Mouse (Mus musculus): ENCODE measurements around the gene Vwa3b.
A peak's percentile ranks its signal among the peaks of the same experiment; 100 is the strongest.

The Vwa3b gene

GRCm38 (mm10) chr1:37009880-37010279 lies 16.5 kb upstream of the Vwa3b start:
- no peak for DNase-seq (ENCODE audit: low spot score in 2 of 2)

- DNase-seq (ENCODE audit: low spot score in 2 of 2): no peak
Observed at GRCm38 (mm10) chr1:37011626-37012209, 14.7 kb upstream of the Vwa3b start.

- no peak for DNase-seq (ENCODE audit: low spot score in 2 of 2)
Observed at GRCm38 (mm10) chr1:37013006-37013405, 13.4 kb upstream of the Vwa3b start.

GRCm38 (mm10) chr1:37013687-37014086 lies 12.7 kb upstream of the Vwa3b start:
- DNase-seq (ENCODE audit: low spot score in 2 of 2): no peak

- DNase-seq (ENCODE audit: low spot score in 2 of 2): no peak
Observed at GRCm38 (mm10) chr1:37019017-37019416, 7.4 kb upstream of the Vwa3b start.

GRCm38 (mm10) chr1:37022704-37023103 lies 3.7 kb upstream of the Vwa3b start:
- no peak for DNase-seq (ENCODE audit: low spot score in 2 of 2)

GRCm38 (mm10) chr1:37024736-37025135 lies 1.7 kb upstream of the Vwa3b start:
- no peak for DNase-seq (ENCODE audit: low spot score in 2 of 2)

GRCm38 (mm10) chr1:37025376-37025775 lies 1.0 kb upstream of the Vwa3b start:
- no peak for DNase-seq (ENCODE audit: low spot score in 2 of 2)

- no peak for DNase-seq (ENCODE audit: low spot score in 2 of 2)
Observed at GRCm38 (mm10) chr1:37026866-37027265, 470 bp downstream of the Vwa3b start.

- no peak for DNase-seq (ENCODE audit: low spot score in 2 of 2)
Observed at GRCm38 (mm10) chr1:37028439-37029153, 2.2 kb downstream of the Vwa3b start.

- DNase-seq (ENCODE audit: low spot score in 2 of 2): peak; percentile 48 to 54
Observed at GRCm38 (mm10) chr1:37029154-37029907, 2.9 kb downstream of the Vwa3b start.

- no peak for DNase-seq (ENCODE audit: low spot score in 2 of 2)
Observed at GRCm38 (mm10) chr1:37029942-37030341, 3.5 kb downstream of the Vwa3b start.

GRCm38 (mm10) chr1:37030693-37031092 lies 4.3 kb downstream of the Vwa3b start:
- DNase-seq (ENCODE audit: low spot score in 2 of 2): no peak

- DNase-seq (ENCODE audit: low spot score in 2 of 2): no peak
Observed at GRCm38 (mm10) chr1:37035879-37036278, 9.5 kb downstream of the Vwa3b start.

- no peak for DNase-seq (ENCODE audit: low spot score in 2 of 2)
Observed at GRCm38 (mm10) chr1:37041126-37041525, 14.7 kb downstream of the Vwa3b start.

- DNase-seq (ENCODE audit: low spot score in 2 of 2): no peak
Observed at GRCm38 (mm10) chr1:37041856-37042255, 15.5 kb downstream of the Vwa3b start.

- no peak for DNase-seq (ENCODE audit: low spot score in 2 of 2)
Observed at GRCm38 (mm10) chr1:37042769-37043168, 16.4 kb downstream of the Vwa3b start.

- no peak for DNase-seq (ENCODE audit: low spot score in 2 of 2)
Observed at GRCm38 (mm10) chr1:37043196-37043595, 16.8 kb downstream of the Vwa3b start.

GRCm38 (mm10) chr1:37045472-37045871 lies 19.1 kb downstream of the Vwa3b start:
- DNase-seq (ENCODE audit: low spot score in 2 of 2): no peak

- no peak for DNase-seq (ENCODE audit: low spot score in 2 of 2)
Observed at GRCm38 (mm10) chr1:37049159-37049558, 22.8 kb downstream of the Vwa3b start.

- no peak for DNase-seq (ENCODE audit: low spot score in 2 of 2)
Observed at GRCm38 (mm10) chr1:37053691-37054090, 27.3 kb downstream of the Vwa3b start.

GRCm38 (mm10) chr1:37056831-37057561 lies 30.6 kb downstream of the Vwa3b start:
- no peak for DNase-seq (ENCODE audit: low spot score in 2 of 2)

All from frontal cortex, postnatal 14 days (tissue).